Mouse (Mus musculus): Measurements from ENCODE around the gene Hephl1.

DNA sequence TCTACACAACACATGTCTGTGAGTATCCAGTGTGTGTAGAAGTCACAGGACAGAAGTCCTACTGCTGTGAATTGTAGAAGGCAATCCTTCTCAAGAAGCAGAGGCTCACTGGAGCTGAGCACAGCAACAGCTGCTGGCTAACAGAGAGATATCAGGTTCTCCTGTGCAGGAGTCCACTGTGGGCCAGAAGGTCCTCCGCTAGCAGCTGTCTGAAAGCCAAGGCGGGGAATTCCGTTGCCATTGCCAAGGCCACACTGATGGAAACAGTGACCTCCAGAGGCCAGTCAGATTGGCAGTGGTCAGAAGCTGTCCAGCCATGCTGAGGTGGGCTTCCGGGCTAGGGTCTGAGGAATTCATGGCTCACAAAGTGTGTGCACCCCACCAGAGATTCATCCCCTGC is 6.8 kb downstream of the Hephl1 start:
- TF ChIP-seq CTCF (IDR thresholded peaks at IDR 0.05; ENCODE audit: extremely low read depth, insufficient read depth, insufficient read length, insufficient replicate concordance) = no peak
- no peak for TF ChIP-seq POLR2A (IDR thresholded peaks at IDR 0.05; ENCODE audit: low read depth, low read length)
